Mouse (Mus musculus): ENCODE results near the gene Pitpnc1.

DNA sequence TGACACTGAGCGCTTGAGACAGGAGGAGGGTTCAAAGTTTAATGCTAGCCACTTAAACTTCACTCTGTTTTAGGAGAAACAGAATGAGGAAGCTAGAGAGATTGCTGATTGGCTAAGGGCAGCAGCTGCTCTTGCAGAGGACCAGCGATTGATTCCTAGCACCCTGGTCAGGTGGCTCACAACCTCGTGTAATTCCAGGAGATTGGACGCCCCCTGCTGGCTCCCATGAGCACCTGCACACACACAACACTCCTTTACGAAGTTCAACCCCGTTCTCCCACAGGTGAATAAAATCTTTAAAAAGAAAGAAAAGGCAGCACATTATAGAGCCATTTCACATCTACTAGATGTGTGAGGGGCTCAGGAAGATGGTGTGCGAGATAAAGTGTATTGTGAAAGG is 224.8 kb downstream of the Pitpnc1 start:
- TF ChIP-seq CTCF (conservative IDR thresholded peaks at IDR 0.05; ENCODE audit: low read length) (peak; percentile 48), NANOG (IDR thresholded peaks at IDR 0.05; ENCODE audit: borderline replicate concordance, low read length) (no peak)

Data from E14TG2a.4 (cell line).